ENCODE assay signal across 9 mouse cellular contexts in genomic region chr1:72879319-72879634, GRCm38 (mm10). TPM values are rescaled to one million over a fixed set of nuclear protein-coding genes. Genes with fewer than 3 reads are reported as not detected.
DNase-seq lines count a peak whose midpoint lies in the region; ATAC-seq lines count a peak whose summit lies in the region.
"Had no signal": no experiment of that assay in that cellular context is flagged by ENCODE, and none has a peak within 500 bp of the region (broad histone marks: within the 10 kb centered on the region; RNA-seq: fewer than 3 reads in every experiment).

No protein-coding gene starts in this region.

- peaks cover 6% of the 10 kb centered on the region; the same call in 1 of the 2 replicates for H3K27me3 ChIP-seq in kidney, embryonic 15.5 days
- 0 out of 2 replicates have a peak, but pooled peaks cover 6% of the 10 kb centered on the region for H3K27me3 ChIP-seq in neural tube, embryonic 15.5 days (replicated peaks)
- peaks cover 3% of the 10 kb centered on the region; the same call in 1 of the 2 replicates for H3K27me3 ChIP-seq in embryonic facial prominence, embryonic 13.5 days

- WGBS in kidney, embryonic 15.5 days = 43% methylated on average over 4 of the region's 4 CpGs
- 54% methylated on average over 4 of the region's 4 CpGs for WGBS in neural tube, embryonic 15.5 days
- 42% methylated on average over 4 of the region's 4 CpGs for WGBS in embryonic facial prominence, embryonic 13.5 days

- H3K27ac ChIP-seq in kidney, embryonic 15.5 days = peak overlapping the region; percentile 65; the same call in 1 of the 2 replicates
- H3K27ac ChIP-seq in neural tube, embryonic 15.5 days (replicated peaks) = no peak overlapping the region
- peak overlapping the region; percentile 78 for H3K27ac ChIP-seq in embryonic facial prominence, embryonic 13.5 days
- H3K27ac ChIP-seq: macrophage had no signal

- peak overlapping the region; percentile 54 for H3K4me2 ChIP-seq in kidney, embryonic 15.5 days
- H3K4me2 ChIP-seq in neural tube, embryonic 15.5 days = peak overlapping the region; percentile 47; the same call in 1 of the 2 replicates
- H3K4me2 ChIP-seq in embryonic facial prominence, embryonic 13.5 days = peak overlapping the region; percentile 44

- ATAC-seq in kidney, embryonic 15.5 days (replicated peaks; ENCODE audit: low FRiP score) = no peak
- no peak for ATAC-seq in neural tube, embryonic 15.5 days (ENCODE audit: low FRiP score)
- no peak for ATAC-seq in embryonic facial prominence, embryonic 13.5 days (ENCODE audit: insufficient number of reproducible peaks, insufficient read depth, low FRiP score, low TSS enrichment, low read depth)
- ATAC-seq in megakaryocyte-erythroid progenitor cell, adult 5-6 weeks (replicated peaks; ENCODE audit: low FRiP score, low TSS enrichment, poor library complexity, severe bottlenecking) = no peak

- no peak for DNase-seq in kidney, adult 18-20 months
- no peak for DNase-seq in neural tube, embryonic 10.5 days (ENCODE audit: extremely low spot score, low spot score)
- no peak for DNase-seq in spleen, adult 18-20 months
- DNase-seq: heart, postnatal 4 days had no signal

- peaks cover 40% of the 10 kb centered on the region for H3K4me1 ChIP-seq in kidney, embryonic 15.5 days
- peaks cover 37% of the 10 kb centered on the region for H3K4me1 ChIP-seq in neural tube, embryonic 15.5 days
- peaks cover 42% of the 10 kb centered on the region for H3K4me1 ChIP-seq in embryonic facial prominence, embryonic 13.5 days

- no peaks in the 10 kb centered on the region for H3K36me3 ChIP-seq in kidney, embryonic 15.5 days
- H3K36me3 ChIP-seq in neural tube, embryonic 15.5 days = no peaks in the 10 kb centered on the region
- H3K36me3 ChIP-seq in embryonic facial prominence, embryonic 13.5 days = no peaks in the 10 kb centered on the region

- H3K4me3 ChIP-seq in kidney, embryonic 15.5 days (replicated peaks) = 0 out of 2 replicates have a peak overlapping the region, but pooled peaks have one; percentile 15
- no peak overlapping the region for H3K4me3 ChIP-seq in neural tube, embryonic 15.5 days (replicated peaks)
- no peak overlapping the region for H3K4me3 ChIP-seq in embryonic facial prominence, embryonic 13.5 days

- H3K9ac ChIP-seq in kidney, embryonic 15.5 days = no peak overlapping the region
- no peak overlapping the region for H3K9ac ChIP-seq in neural tube, embryonic 15.5 days (replicated peaks)
- no peak overlapping the region for H3K9ac ChIP-seq in embryonic facial prominence, embryonic 13.5 days

- H3K9me3 ChIP-seq in kidney, embryonic 15.5 days (replicated peaks) = no peaks in the 10 kb centered on the region
- no peaks in the 10 kb centered on the region for H3K9me3 ChIP-seq in neural tube, embryonic 15.5 days (replicated peaks)
- no peaks in the 10 kb centered on the region for H3K9me3 ChIP-seq in embryonic facial prominence, embryonic 13.5 days

RNA-seq across cellular contexts. Expression of gene Igfbp5, which starts 4.6 kb away (rescaled TPM):
- polyA plus RNA-seq in kidney, embryonic 15.5 days (2015; fragmentation: Nextera tagmentation; extraction: Ambion mirVana) = 90.4 and 94.0 TPM in 2 replicates
- polyA plus RNA-seq in neural tube, embryonic 15.5 days (2015; fragmentation: Nextera tagmentation; extraction: Ambion mirVana) = 90.8 and 102 TPM in 2 replicates
- 141 and 165 TPM in 2 replicates for polyA plus RNA-seq in embryonic facial prominence, embryonic 13.5 days (2015; fragmentation: Nextera tagmentation; extraction: Ambion mirVana)
- total RNA-seq in megakaryocyte-erythroid progenitor cell, adult 5-6 weeks (2014; fragmentation: Nextera tagmentation) = not detected in 2 replicates
- 0.53 TPM in 1 of 2 replicates, not detected in the other for total RNA-seq in megakaryocyte-erythroid progenitor cell, adult 5-6 weeks (2017)

RNA-seq across cellular contexts. Expression of gene Igfbp2, which starts 55.0 kb away (rescaled TPM):
- 138 and 150 TPM in 2 replicates for polyA plus RNA-seq in kidney, embryonic 15.5 days (2015; fragmentation: Nextera tagmentation; extraction: Ambion mirVana)
- 278 and 341 TPM in 2 replicates for polyA plus RNA-seq in neural tube, embryonic 15.5 days (2015; fragmentation: Nextera tagmentation; extraction: Ambion mirVana)
- 469 and 555 TPM in 2 replicates for polyA plus RNA-seq in embryonic facial prominence, embryonic 13.5 days (2015; fragmentation: Nextera tagmentation; extraction: Ambion mirVana)
- not detected in 2 replicates for total RNA-seq in megakaryocyte-erythroid progenitor cell, adult 5-6 weeks (2014; fragmentation: Nextera tagmentation)
- not detected in 2 replicates for total RNA-seq in megakaryocyte-erythroid progenitor cell, adult 5-6 weeks (2017)
- polyA plus RNA-seq: macrophage had no signal
